Mouse (Mus musculus) urinary bladder, postnatal 10 days (tissue): Measurements from ENCODE around the gene Sp2.
A peak's percentile ranks its signal among the peaks of the same experiment; 100 is the strongest.

ENCODE experiments used
- DNase-seq: peaks from one replicate; pipeline ENCODE4 v3.0.0; 2022; ENCODE audit warnings: low spot score

The Sp2 gene

GRCm38 (mm10) chr11:96970341-96970740 lies 12.4 kb downstream of the Sp2 start:
- no peak for DNase-seq

DNA sequence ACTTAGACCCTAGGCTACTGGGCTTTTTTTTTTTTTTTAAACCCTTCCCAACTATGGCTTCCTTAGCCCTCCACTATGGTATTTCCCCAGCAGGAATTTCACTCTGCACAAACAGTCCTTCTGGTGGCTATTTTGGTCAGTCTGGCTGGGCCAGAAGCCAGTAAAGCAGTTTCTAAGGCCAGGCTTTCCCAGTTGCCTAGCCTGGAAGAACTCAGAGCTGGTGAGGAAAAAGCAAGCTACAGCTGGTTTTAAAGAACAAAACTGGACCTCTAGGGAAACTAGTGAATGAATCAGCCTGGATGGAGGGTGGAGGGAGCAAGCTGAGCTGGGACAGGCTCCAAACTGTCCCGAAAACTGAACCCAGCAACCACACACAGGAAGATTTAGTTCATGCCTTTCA lies 13.0 kb downstream of the Sp2 start:
- no peak for DNase-seq

DNA sequence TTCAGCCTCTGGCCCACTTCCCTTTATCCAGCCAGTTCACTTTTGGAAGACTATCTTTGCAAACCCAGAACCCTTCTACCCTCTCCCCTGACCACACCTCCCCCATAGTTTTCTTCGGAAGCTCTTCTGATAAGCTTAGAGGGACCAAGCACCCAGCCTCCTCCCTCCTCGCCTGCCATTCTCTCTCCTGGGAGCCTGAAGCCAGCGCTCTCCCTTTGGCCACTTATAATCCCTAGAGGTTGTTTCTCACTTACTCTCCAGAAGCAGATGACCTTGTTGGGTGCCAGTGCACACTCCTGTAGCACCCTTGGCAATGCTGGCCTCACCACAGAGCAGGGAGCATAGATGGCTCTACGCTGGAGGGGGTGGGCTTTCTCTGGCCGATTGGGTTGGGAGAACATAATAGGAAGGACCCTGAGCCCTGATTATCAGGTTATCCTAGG lies 13.5 kb downstream of the Sp2 start:
- DNase-seq, result no peak

DNA sequence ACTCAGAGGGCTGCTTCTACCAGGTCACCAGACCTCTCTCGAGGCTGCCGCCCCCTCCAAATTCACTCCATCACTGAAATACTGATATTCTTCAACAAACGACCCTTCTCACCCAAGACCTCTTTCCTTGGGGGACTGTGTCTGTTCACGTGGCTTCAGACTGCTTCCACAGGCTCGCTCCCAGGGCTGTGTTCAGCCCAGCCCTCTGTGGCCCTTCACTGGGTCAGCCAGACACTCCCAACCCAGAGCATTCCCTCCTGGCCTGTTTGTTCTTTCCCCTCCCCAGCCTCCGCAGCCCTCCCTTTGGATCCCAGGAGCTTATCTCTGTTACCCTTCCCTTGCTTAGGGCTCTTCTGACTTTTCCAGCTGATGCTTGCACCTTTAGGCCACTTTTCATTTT lies 14.3 kb downstream of the Sp2 start:
- no peak for DNase-seq

DNA sequence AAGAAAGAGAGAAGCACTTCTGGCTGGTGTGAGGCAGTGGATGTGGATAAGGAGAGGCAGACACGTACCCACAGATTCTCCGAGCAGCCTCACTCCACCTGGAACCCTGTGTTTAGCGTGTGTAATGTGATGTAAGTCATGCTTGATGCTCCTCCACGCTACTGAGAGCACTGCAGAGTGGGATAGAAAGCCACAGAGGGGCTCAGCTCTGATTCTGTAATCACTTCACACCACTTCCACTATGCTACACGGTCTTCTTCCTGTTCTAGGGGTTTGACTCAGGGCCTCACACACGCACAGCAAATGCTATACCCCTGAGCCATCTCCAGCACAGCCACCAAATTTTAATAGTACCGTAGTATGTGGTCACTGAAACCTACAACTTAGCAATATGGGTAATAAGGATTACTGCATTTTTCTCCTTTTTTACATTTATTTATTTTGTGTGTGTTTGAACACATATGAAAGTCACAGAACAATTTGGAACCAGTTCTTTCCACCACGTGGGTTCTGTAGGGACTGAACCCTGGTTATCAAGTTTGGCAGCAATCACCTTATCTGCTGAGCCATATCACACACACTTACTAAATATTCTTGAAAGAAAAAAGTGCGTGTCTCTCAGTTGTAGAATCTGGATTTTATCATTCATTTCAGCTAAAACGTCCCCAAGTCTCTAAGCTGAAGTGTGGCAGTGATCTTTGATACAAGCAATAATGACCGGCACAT lies 15.1 kb downstream of the Sp2 start:
- DNase-seq, result no peak

DNA sequence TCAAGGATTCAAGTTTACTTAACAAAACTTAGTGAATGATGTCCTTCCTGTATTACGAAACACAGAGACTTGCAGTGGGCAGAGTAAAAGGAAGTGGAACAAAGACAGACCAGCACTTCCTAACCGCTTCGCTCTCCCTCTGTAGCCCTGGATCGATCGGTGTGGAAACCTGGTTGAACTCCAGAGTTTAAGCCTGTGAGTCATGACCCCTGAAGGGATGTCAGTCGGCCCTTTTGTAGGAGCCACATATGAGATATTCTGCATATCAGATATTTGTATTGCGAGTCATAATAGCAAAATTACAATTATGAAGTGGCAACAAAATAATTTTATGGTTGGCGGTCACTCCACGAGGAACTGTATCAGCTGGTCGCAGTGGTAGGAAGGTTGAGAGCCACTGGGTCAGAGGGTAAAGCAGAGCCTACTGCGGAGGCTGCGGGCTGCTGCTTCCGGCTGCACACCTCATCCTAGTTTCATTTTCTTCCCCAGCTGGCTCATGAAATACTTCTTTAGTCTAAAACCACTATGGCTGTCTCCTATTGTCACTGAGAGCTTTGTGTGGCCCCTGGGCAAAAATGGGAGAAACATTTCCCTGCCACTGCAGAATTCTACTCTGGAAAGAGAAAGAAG lies 15.7 kb downstream of the Sp2 start:
- no peak for DNase-seq

DNA sequence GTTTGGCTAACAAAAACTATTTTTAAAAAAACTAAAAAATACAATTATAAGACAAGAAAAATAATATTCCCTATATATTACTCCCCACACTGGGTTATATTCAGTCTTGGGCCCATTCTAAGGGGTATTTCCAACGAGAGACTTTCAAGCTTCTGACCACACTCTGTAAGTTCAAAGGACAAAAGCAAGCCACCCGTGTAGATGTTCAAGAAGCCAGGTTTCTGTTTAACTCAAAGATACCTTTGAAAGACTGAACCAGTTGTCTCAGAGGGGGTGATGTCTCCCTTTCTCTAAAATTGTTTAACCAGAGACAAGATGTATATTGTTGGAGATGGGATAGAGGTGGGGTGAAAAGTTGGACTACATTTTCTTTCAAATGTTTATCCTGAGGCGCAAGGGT lies 16.6 kb downstream of the Sp2 start:
- DNase-seq, result no peak

GRCm38 (mm10) chr11:96963580-96963979 lies 19.2 kb downstream of the Sp2 start:
- peak; percentile 72 for DNase-seq

GRCm38 (mm10) chr11:96957061-96957805 lies 25.5 kb downstream of the Sp2 start:
- no peak for DNase-seq

GRCm38 (mm10) chr11:96956009-96956724 lies 26.6 kb downstream of the Sp2 start:
- no peak for DNase-seq

- DNase-seq, result no peak
Observed at GRCm38 (mm10) chr11:96955094-96955493, 27.7 kb downstream of the Sp2 start.

- DNase-seq, result no peak
Observed at GRCm38 (mm10) chr11:96952896-96953295, 29.9 kb downstream of the Sp2 start.

GRCm38 (mm10) chr11:96952426-96952825 lies 30.3 kb downstream of the Sp2 start:
- DNase-seq, result no peak

- no peak for DNase-seq
Observed at GRCm38 (mm10) chr11:96950767-96951166, 32.0 kb downstream of the Sp2 start.

DNA sequence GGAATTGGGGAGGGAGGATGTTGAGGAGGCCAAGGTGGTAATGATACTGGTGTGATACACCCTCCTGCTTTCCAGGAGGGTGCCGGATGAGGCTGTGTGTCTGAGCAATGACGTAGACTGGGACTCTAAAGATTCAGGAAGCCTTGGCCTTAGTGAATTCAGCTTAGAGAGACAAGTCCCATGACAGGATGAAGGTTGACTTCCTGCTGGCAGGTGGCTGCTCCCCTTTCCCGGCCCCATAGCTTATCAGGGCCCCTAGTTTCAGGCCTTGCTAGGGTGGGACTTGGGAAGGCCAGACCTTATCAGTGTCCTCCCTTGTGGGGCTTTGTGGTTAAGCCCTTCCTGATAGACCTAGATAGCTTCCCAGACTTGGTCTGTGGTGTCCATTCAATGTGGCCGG lies 34.9 kb downstream of the Sp2 start:
- no peak for DNase-seq

- DNase-seq, result no peak
Observed at GRCm38 (mm10) chr11:96946498-96946897, 36.3 kb downstream of the Sp2 start.

DNA sequence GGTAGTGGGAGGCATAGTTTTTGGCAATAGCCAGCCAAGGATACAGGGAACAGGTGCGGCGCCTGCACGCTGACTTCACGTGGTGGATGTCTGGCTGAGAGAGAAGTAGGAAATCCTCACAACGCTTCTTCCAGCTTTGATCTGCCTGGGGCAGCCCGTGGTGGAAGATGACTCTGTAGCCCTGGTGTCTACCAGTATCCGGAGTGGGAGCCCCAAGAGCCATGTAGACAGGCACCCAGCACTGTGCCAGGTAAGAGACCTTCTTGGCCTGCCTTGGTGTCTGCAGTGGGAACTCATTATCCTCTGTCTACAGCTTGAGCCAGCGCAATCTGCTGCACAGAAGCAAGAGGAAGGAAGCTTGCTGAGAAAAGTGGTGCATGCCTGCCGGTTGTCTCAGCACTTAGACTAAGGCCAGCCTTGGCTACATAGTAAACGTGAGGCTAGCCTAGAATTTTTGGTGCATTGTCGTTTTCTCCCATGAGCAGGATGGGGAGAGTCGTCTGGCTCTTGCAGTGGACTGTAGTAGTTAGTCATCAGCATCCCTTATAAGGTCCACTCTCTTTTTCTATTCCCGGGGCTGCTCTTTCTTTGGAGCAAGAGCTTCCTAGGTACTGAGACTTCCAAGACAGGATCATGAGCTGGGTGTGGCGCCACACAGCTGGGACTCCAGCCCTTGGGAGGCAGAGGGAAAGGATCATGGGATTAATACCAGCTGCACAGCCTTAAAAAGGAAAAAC lies 37.7 kb downstream of the Sp2 start:
- no peak for DNase-seq

DNA sequence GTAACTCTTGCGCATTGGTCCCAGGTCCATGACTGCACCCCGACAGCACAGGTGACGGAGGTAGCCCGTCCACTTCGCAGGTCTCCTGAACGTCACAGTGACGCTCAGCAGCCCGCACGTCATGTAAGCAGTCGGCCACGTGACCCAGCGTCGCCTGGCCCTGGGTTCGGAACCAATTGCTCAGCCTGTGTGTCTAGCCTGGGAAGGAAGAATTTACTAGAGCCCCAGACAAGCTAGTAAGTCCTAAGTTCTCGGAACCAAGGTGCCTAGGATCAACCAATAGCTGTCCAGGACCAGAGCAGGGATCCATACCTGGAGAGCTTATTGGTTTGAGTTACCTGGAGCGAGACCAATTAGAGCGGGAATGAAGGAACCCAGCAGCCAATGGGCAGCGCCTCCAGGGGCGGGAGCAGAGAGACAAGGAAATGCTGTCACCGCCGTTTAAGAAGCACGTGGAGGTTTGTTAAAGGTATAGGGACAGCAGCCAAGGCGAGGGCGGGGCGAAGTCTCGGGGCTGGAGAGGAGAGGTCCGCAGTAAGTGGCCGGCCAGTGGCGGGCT lies 38.9 kb downstream of the Sp2 start, which contains the start of gene Pnpo:
Gene Pnpo (minus strand): TSS at position 241 of the 559 bp plus-strand sequence.
- peak; percentile 62 for DNase-seq

GRCm38 (mm10) chr11:96941989-96942590 lies 40.7 kb downstream of the Sp2 start:
- DNase-seq, result no peak

GRCm38 (mm10) chr11:96940578-96941465 lies 41.9 kb downstream of the Sp2 start:
- no peak for DNase-seq
